Mouse (Mus musculus): ENCODE data around the gene Adgrf5.

Gene Adgrf5

DNA sequence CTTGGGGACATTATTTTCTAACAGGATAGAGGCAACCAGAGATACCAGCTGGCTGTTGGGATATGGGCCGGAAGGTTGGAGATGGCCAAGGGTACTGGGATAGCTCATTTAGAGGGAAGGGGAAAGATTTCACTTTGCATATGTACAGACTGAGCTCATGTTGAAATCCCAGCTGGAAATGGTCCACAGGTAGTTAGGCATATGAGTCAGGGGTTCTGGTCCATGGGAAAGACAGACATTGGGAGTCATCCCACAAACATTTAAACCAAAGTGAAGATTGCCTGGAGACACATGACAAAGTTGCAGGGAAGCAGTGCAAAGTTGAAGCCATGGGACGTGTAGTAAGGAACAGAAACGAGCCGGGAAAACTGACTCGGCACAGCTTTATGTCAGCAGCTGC is 26.1 kb downstream of the Adgrf5 start:
- no peak for DNase-seq

GRCm38 (mm10) chr17:43387171-43387570 is 26.9 kb downstream of the Adgrf5 start:
- no peak for DNase-seq

GRCm38 (mm10) chr17:43389256-43389655 is 29.0 kb downstream of the Adgrf5 start:
- DNase-seq = peak; percentile 60

- no peak for DNase-seq
Observed at GRCm38 (mm10) chr17:43392191-43392590, 31.9 kb downstream of the Adgrf5 start.

DNA sequence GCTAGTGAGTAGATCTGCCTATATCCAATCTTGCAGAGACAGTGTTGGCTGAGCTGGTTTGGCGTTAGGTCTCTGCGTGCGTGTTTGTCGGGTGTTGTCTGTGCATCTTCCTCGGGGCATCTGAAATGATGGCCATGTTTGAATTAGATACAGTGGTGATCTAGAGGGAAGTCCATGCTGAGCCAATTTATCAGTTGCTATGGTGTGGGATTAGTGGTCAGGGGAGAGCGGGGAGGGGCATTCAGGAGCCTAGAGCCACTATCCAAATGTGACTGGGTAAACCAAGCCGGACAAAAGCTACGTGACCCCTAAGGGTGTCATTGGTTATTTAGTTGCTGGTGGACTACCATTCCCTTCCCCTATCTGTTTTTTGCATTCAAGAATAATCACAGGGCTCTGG is 33.4 kb downstream of the Adgrf5 start:
- no peak for DNase-seq

DNA sequence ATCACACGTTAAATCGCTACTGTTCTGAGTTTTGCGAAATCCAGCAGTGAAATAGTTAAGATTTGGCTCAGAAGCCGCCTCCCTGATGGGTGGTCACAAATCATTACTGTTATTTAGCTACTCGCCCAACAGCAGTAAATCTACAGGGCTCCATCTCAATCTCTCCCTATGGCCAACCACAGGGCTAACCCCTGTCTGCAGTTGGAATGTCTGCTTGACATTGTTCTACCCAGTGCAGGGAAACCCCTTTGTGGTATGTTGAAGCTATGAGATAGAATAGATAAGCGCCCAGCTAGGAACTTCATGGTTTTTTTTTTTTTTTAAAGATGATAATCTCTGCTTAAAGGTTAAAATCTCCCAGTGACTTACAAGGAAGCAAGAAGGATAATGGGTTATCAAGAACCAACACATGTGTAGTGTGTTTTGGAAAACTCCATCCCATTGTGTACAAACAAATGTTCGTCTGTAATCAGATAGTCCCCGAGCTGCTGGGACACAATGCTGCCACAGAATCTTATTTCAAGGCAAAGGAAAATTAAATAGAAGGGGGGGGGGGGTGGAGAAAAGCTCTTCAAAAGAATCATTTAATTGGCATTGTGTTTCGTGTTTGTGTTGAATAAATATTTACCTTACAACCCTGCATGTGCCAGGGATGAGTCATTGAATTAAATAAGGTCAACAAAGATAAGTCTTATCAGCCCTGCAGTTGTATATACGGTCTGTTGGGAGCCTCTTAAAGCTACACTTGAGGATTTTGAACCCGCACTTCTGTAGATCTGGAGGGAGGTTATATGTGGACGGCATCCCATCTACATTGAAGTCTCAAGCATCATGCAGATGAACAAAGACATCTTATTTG is 35.4 kb downstream of the Adgrf5 start:
- no peak for DNase-seq

DNA sequence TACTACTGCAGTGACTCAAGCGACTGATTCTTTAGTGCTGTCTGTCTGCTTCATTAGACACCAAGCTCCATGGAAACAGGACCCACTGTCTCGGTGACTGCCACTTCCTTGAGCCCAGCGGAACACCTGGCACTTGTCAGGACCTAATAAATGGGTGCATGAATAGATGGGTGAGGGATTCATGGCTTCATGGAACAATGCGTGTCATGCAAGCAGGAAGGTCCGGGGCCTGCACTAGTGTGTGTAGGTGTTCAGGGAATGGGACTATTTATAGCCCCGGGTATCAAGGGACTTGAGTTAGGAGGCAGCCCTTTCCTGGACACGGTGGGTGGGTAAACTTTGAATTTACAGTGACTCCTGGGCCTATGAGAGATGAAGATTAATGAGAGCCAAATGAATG is 38.4 kb downstream of the Adgrf5 start:
- no peak for DNase-seq

GRCm38 (mm10) chr17:43399151-43399550 is 38.9 kb downstream of the Adgrf5 start:
- no peak for DNase-seq

- no peak for DNase-seq
Observed at GRCm38 (mm10) chr17:43400483-43400882, 40.2 kb downstream of the Adgrf5 start.

DNA sequence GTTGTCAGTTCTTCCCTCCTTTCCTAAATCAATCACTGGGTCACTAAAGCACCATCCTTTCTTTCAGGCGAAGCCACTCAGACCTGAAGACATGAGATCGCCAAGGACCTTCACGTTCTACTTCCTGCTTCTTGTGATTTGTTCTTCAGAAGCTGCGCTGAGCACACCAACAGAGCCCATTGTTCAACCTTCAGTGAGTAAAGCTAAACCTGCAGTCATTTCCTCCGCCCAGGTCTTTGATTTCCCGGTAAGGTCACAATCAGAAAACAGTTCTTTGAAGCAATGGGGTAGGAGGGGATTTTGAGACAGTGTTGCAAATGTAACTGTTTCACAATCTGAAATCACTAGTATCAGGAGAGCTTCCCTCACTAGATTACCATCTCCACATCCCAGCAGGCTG is 43.6 kb downstream of the Adgrf5 start:
- no peak for DNase-seq

DNA sequence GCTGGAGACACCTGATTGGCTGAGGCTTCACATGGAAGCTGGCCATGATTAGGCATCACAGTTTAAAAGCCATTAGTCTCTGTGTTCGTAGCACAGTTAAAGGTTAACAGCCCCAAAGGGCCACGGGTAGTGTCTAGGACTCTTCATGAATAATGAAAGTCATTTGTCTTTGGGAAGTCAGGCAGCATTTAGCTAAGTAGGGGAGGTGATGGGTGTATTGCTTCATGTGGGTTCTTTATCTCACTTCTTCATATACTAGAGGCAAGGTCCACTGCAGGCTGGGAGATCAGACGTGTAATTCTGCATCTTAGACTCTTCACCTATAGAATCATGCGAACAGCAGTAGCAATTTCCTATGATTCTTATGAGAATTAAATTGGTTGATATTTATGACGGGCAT is 44.2 kb downstream of the Adgrf5 start:
- DNase-seq = no peak

DNA sequence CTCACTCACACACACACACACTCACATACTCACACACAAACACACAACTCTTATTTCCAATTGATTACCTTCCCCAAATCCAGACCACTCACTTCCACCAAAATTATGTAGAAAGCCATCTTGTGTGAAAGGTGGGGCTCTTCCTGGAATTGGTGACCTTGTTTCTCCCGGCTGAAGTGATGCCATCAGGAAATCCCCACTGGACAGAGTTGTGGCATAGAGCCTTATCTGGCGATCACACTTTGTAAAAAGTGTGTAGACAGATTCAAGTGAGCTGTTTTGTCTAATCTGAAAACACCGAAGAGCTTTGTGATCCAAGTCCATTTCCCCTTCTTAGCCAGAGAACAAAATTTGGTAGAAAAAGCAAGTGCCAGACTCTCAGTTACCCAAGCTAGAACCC is 46.1 kb downstream of the Adgrf5 start:
- DNase-seq = no peak

- peak; percentile 41 for DNase-seq
Observed at GRCm38 (mm10) chr17:43407548-43407947, 47.3 kb downstream of the Adgrf5 start.

GRCm38 (mm10) chr17:43413182-43413581 is 52.9 kb downstream of the Adgrf5 start:
- DNase-seq = no peak

- DNase-seq = no peak
Observed at GRCm38 (mm10) chr17:43419204-43419603, 59.0 kb downstream of the Adgrf5 start.

GRCm38 (mm10) chr17:43420381-43420780 is 60.1 kb downstream of the Adgrf5 start:
- peak; percentile 52 for DNase-seq

GRCm38 (mm10) chr17:43423953-43424352 is 63.7 kb downstream of the Adgrf5 start:
- DNase-seq = no peak

DNA sequence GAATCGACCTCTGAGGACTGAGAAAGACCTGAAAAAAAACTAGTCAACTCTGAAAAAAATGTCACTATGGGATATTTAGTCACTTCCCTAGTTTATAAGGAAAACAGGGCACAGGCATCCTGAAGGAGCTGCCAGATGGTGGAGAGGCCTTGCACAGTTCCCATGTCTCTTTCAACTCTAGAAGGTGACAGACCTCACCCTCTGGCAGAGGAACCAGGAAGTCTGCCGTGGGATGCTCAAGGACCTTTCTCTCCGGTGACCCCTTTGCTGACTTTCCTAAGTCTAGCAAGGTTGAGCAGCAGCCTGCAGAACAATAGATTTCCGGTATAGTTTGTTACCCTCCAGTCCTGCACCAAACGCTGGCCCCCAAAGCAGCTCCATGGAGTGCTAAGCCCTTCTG is 71.4 kb downstream of the Adgrf5 start:
- DNase-seq = no peak

DNA sequence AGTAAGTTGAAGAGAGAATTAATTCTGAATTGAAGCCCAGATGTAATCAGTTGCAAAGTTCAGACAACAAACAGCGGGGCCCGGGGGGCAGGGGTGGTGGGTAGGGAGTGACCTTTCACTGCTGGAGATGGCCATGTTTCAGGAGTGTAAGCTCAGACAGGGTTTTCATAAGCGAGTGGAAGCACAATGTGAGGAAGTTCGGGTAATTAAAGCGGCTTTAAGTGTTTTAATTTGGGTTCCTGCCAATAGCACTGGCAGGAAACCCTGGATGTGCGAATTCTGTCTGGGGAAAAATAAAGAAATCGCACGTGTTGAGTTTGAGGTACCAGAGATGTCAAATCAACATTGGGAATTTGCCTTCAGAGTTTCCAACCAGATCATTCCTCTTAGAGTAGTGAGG is 74.2 kb downstream of the Adgrf5 start:
- no peak for DNase-seq

- DNase-seq = no peak
Observed at GRCm38 (mm10) chr17:43451216-43451615, 91.0 kb downstream of the Adgrf5 start.

GRCm38 (mm10) chr17:43458598-43458997 is 98.3 kb downstream of the Adgrf5 start:
- DNase-seq = peak; percentile 88

GRCm38 (mm10) chr17:43459737-43460230 is 99.5 kb downstream of the Adgrf5 start:
- no peak for DNase-seq

GRCm38 (mm10) chr17:43460245-43461181 is 100.3 kb downstream of the Adgrf5 start:
- DNase-seq = peak; percentile 83

DNA sequence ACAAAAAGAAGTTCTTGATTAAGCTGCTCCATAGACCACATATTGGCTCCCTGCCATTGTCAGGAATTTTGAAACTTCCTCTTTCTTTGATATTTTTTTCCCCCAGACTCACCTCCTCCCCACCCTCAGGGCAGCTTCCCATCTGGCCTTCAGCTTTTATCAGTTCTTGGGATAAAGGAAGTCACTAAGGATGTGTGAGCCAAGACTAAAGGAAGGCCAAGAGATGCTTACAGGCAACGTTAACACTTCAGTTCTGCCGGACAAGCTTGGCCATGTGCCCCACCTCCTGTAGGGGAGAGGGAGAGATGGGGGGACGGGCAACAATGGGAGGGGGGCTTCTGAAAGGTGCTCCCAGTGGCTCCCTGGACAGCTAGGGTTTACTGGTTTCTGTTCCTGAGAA is 109.8 kb downstream of the Adgrf5 start:
- DNase-seq = no peak
